Mouse (Mus musculus) CH12.LX (cell line): ENCODE data around the gene P2rx2. TPM values are rescaled to one million over a fixed set of nuclear protein-coding genes. Genes with fewer than 3 reads are reported as not detected.

ENCODE experiments used
- polyA plus RNA-seq: library from polyadenylated mRNA; unstranded; fragments of >175 nt; gene quantifications from 2 replicates; pipeline ENCODE4 v1.2.1, GENCODE M21; 2012; ENCODE audit warnings: low read depth; ENCODE audit not compliant: insufficient read length
- total RNA-seq, 2 experiments: library from RNA; depleted of rRNA; stranded (reverse); fragments of 300-350 nt in 1 of 2; fragments of >200 nt in 1 of 2; gene quantifications; 2 replicates each; pipeline ENCODE4 v1.2.3; 2012 to 2014

P2rx2 gene
- total and polyA plus RNA-seq, 3 experiments, result 0.76 TPM; not detected in 2

Other genes with a start within 250 kb of the P2rx2 start
- gene Gm35315, start 248.8 kb downstream of the P2rx2 start, total RNA-seq (2012; rRNA removed), result 2.3 and 2.6 TPM in 2 replicates
- 3.7 and 4.0 TPM in 2 replicates for gene Gm35315, start 248.8 kb downstream of the P2rx2 start, total RNA-seq (2014; rRNA removed)
- gene Gm35315, start 248.8 kb downstream of the P2rx2 start, polyA plus RNA-seq, result 3.3 TPM in 2 replicates
- 0.64 and 0.67 TPM in 2 replicates for gene Plcxd1, start 243.2 kb downstream of the P2rx2 start, total RNA-seq (2012; rRNA removed)
- not detected in 2 replicates for gene Plcxd1, start 243.2 kb downstream of the P2rx2 start, total RNA-seq (2014; rRNA removed)
- gene Plcxd1, start 243.2 kb downstream of the P2rx2 start, polyA plus RNA-seq, result 0.98 and 1.3 TPM in 2 replicates
- gene Gtpbp6, start 235.0 kb downstream of the P2rx2 start, total RNA-seq (2012; rRNA removed), result 39.6 and 40.1 TPM in 2 replicates
- 12.2 and 14.4 TPM in 2 replicates for gene Gtpbp6, start 235.0 kb downstream of the P2rx2 start, total RNA-seq (2014; rRNA removed)
- gene Gtpbp6, start 235.0 kb downstream of the P2rx2 start, polyA plus RNA-seq, result 24.5 and 27.9 TPM in 2 replicates
- gene Zfp605, start 233.1 kb downstream of the P2rx2 start, total RNA-seq (2012; rRNA removed), result 4.3 and 5.9 TPM in 2 replicates
- gene Zfp605, start 233.1 kb downstream of the P2rx2 start, total RNA-seq (2014; rRNA removed), result 4.2 and 5.3 TPM in 2 replicates
- gene Zfp605, start 233.1 kb downstream of the P2rx2 start, polyA plus RNA-seq, result 3.6 and 3.9 TPM in 2 replicates
- 33.6 and 40.8 TPM in 2 replicates for gene Chfr, start 207.4 kb downstream of the P2rx2 start, total RNA-seq (2012; rRNA removed)
- gene Chfr, start 207.4 kb downstream of the P2rx2 start, total RNA-seq (2014; rRNA removed), result 23.8 and 23.9 TPM in 2 replicates
- gene Chfr, start 207.4 kb downstream of the P2rx2 start, polyA plus RNA-seq, result 36.0 and 38.5 TPM in 2 replicates
- 15.0 and 15.7 TPM in 2 replicates for gene Golga3, start 166.5 kb downstream of the P2rx2 start, total RNA-seq (2012; rRNA removed)
- 10.0 and 10.8 TPM in 2 replicates for gene Golga3, start 166.5 kb downstream of the P2rx2 start, total RNA-seq (2014; rRNA removed)
- 18.0 and 18.2 TPM in 2 replicates for gene Golga3, start 166.5 kb downstream of the P2rx2 start, polyA plus RNA-seq
- 30.8 and 33.2 TPM in 2 replicates for gene Ankle2, start 112.2 kb downstream of the P2rx2 start, total RNA-seq (2012; rRNA removed)
- gene Ankle2, start 112.2 kb downstream of the P2rx2 start, total RNA-seq (2014; rRNA removed), result 35.3 and 40.5 TPM in 2 replicates
- 35.7 and 37.1 TPM in 2 replicates for gene Ankle2, start 112.2 kb downstream of the P2rx2 start, polyA plus RNA-seq
- gene Pgam5, start 73.3 kb downstream of the P2rx2 start, total RNA-seq (2012; rRNA removed), result 62.8 and 70.0 TPM in 2 replicates
- gene Pgam5, start 73.3 kb downstream of the P2rx2 start, total RNA-seq (2014; rRNA removed), result 127 and 128 TPM in 2 replicates
- 57.1 and 64.8 TPM in 2 replicates for gene Pgam5, start 73.3 kb downstream of the P2rx2 start, polyA plus RNA-seq
- 4.6 and 5.4 TPM in 2 replicates for gene Pxmp2, start 57.0 kb downstream of the P2rx2 start, total RNA-seq (2012; rRNA removed)
- gene Pxmp2, start 57.0 kb downstream of the P2rx2 start, total RNA-seq (2014; rRNA removed), result 4.5 and 4.7 TPM in 2 replicates
- 3.5 and 3.9 TPM in 2 replicates for gene Pxmp2, start 57.0 kb downstream of the P2rx2 start, polyA plus RNA-seq
- gene Pole, start 56.9 kb downstream of the P2rx2 start, total RNA-seq (2012; rRNA removed), result 50.7 and 55.0 TPM in 2 replicates
- gene Pole, start 56.9 kb downstream of the P2rx2 start, total RNA-seq (2014; rRNA removed), result 45.6 and 46.0 TPM in 2 replicates
- gene Pole, start 56.9 kb downstream of the P2rx2 start, polyA plus RNA-seq, result 56.4 and 60.2 TPM in 2 replicates
- not detected in 2 replicates for gene Lrcol1, start 1.5 kb upstream of the P2rx2 start, total RNA-seq (2012; rRNA removed)
- gene Lrcol1, start 1.5 kb upstream of the P2rx2 start, total RNA-seq (2014; rRNA removed), result not detected in 2 replicates
- gene Lrcol1, start 1.5 kb upstream of the P2rx2 start, polyA plus RNA-seq, result not detected in 2 replicates
- gene Fbrsl1, start 105.3 kb upstream of the P2rx2 start, total RNA-seq (2012; rRNA removed), result 9.1 and 9.8 TPM in 2 replicates
- 3.0 and 4.1 TPM in 2 replicates for gene Fbrsl1, start 105.3 kb upstream of the P2rx2 start, total RNA-seq (2014; rRNA removed)
- gene Fbrsl1, start 105.3 kb upstream of the P2rx2 start, polyA plus RNA-seq, result 26.7 and 32.0 TPM in 2 replicates
- gene Galnt9, start 201.1 kb upstream of the P2rx2 start, total RNA-seq (2012; rRNA removed), result not detected in 2 replicates
- gene Galnt9, start 201.1 kb upstream of the P2rx2 start, total RNA-seq (2014; rRNA removed), result not detected in 2 replicates
- not detected in 2 replicates for gene Galnt9, start 201.1 kb upstream of the P2rx2 start, polyA plus RNA-seq